Mouse (Mus musculus) stomach, postnatal 0 days (tissue): Measurements from ENCODE around the gene Postn. TPM values are rescaled to one million over a fixed set of nuclear protein-coding genes. Genes with fewer than 3 reads are reported as not detected.

Source experiments
- ATAC-seq: fragments of 200-750 bp; cut with Nextera tagmentation; 2 replicates; pipeline ENCODE4 v1.8.0; 2017; ENCODE audit not compliant: low FRiP score, low TSS enrichment
- DNase-seq: peaks from one replicate; pipeline ENCODE4 v3.0.0-alpha.2; 2016; ENCODE audit warnings: low spot score
- H3K27ac ChIP-seq: fragments of 300-500 bp; sonication (generic); replicated peaks from 2 replicates; pipeline ENCODE4 v1.5.1; 2014; ENCODE audit warnings: mild to moderate bottlenecking, control low read depth
- H3K27me3 ChIP-seq: fragments of 300-500 bp; sonication (generic); 2 replicates; pipeline ENCODE4 v1.6.1; 2014; ENCODE audit warnings: low read length; ENCODE audit not compliant: control insufficient read depth, insufficient read depth
- H3K36me3 ChIP-seq: fragments of 300-500 bp; sonication (generic); 2 replicates; pipeline ENCODE4 v1.6.1; 2014; ENCODE audit warnings: low read length, mixed read lengths; ENCODE audit not compliant: control insufficient read depth, insufficient read depth
- H3K4me1 ChIP-seq: fragments of 300-500 bp; sonication (generic); replicated peaks from 2 replicates; pipeline ENCODE4 v1.6.1; 2014; ENCODE audit warnings: antibody characterized with exemption; ENCODE audit not compliant: control insufficient read depth, insufficient read depth
- H3K4me2 ChIP-seq: fragments of 300-500 bp; sonication (generic); replicated peaks from 2 replicates; pipeline ENCODE4 v1.6.1; 2014; ENCODE audit warnings: low read depth, mild to moderate bottlenecking, control low read depth, moderate library complexity
- H3K4me3 ChIP-seq: fragments of 300-500 bp; sonication (generic); 2 replicates; pipeline ENCODE4 v1.5.1; 2014; ENCODE audit warnings: low read depth, low read length, control low read depth
- H3K9ac ChIP-seq: fragments of 300-500 bp; sonication (generic); 2 replicates; pipeline ENCODE4 v1.6.1; 2014; ENCODE audit warnings: mild to moderate bottlenecking, low read length, control low read depth, mixed read lengths
- H3K9me3 ChIP-seq: fragments of 300-500 bp; sonication (generic); 2 replicates; pipeline ENCODE4 v1.6.1; 2016; ENCODE audit warnings: low read length; ENCODE audit not compliant: control insufficient read depth
- CTCF ChIP-seq: IDR thresholded peaks from 2 replicates; pipeline ENCODE4 v1.5.1; 2016; ENCODE audit warnings: antibody characterized with exemption, low read depth, mild to moderate bottlenecking, moderate library complexity
- EP300 ChIP-seq: optimal IDR thresholded peaks from 2 replicates; pipeline ENCODE3; 2016; ENCODE audit warnings: antibody characterized with exemption
- WGBS: fragments of 180-500 bp; shearing (Covaris S2); extraction: QIAGEN DNeasy Blood & Tissue Kit; methylation state at CpG from one replicate; pipeline ENCODE4 v1.1.7; 2014; 5-methylcytosine and 5-hydroxymethylcytosine counted together
- polyA plus RNA-seq: library from polyadenylated mRNA; unstranded; fragments of >200 nt; fragmentation: Nextera tagmentation; extraction: Ambion mirVana; gene quantifications from 2 replicates; pipeline ENCODE4 v1.2.1, GENCODE M21; 2015

The Postn gene
- polyA plus RNA-seq, 1 experiment from 2014 or later = 102 TPM

DNA sequence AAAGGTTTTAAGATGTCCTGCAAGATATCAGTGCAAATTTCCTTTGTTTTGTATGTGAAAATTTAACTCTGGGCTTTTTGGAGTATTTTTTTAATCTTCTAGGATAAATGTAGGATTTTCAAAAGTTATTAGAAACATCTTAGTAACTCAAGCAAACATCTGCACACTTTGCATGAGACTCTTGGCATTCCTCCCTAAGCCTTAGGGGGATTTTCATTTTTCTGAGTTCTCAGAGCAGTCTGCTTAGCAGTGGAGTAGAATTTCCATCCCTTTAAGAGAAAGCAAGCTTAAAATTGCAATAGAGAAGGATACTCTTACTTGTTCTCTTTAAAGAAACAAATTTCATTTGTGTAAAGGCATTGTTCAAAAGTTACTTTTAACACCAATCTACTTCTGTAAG is 747 bp downstream of the Postn start:
- H3K27ac ChIP-seq = no peak overlapping the region
- TF ChIP-seq CTCF (no peak), EP300 (no peak)
- no peak for DNase-seq
- no peak for ATAC-seq
- no peaks in the 10 kb centered on the region for H3K27me3 ChIP-seq
- H3K4me3 ChIP-seq = peak overlapping the region; percentile 25
- no peak overlapping the region for H3K9ac ChIP-seq
- H3K36me3 ChIP-seq = no peaks in the 10 kb centered on the region
- peak overlapping the region; percentile 40 for H3K4me2 ChIP-seq
- no peaks in the 10 kb centered on the region for H3K4me1 ChIP-seq
- no peaks in the 10 kb centered on the region for H3K9me3 ChIP-seq

DNA sequence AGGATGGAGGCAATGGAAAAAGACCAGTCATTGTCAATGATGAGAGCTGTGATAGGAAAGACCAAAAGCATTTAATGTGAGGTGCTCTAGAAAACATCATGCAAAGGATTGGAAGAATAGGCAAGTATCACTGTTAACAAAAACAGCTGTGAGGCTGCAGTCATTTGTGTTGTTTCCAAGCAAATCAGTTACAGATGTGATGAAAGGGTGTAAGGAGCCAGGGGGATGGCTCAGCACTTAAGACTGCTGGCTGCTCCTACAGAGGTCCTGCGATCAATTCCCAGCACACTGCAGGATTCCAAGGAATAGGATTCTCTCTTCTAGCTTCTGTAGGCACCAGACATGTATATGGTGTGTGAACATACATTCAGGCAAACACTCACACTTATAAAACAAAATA is 10.1 kb downstream of the Postn start:
- H3K36me3 ChIP-seq = 0 out of 2 replicates have a peak, but pooled peaks cover 3% of the 10 kb centered on the region
- no peak overlapping the region for H3K4me3 ChIP-seq
- no peaks in the 10 kb centered on the region for H3K9me3 ChIP-seq
- no peak overlapping the region for H3K27ac ChIP-seq
- ATAC-seq (no peak), DNase-seq (no peak)
- no peaks in the 10 kb centered on the region for H3K4me1 ChIP-seq
- H3K4me2 ChIP-seq = no peak overlapping the region
- H3K9ac ChIP-seq = no peak overlapping the region
- no peaks in the 10 kb centered on the region for H3K27me3 ChIP-seq
- TF ChIP-seq EP300 (no peak), CTCF (no peak)
- WGBS = 72% methylated on average over 1 of the region's 1 CpGs

GRCm38 (mm10) chr3:54372625-54373024 is 11.7 kb downstream of the Postn start:
- 0 out of 2 replicates have a peak, but pooled peaks cover 3% of the 10 kb centered on the region for H3K36me3 ChIP-seq
- DNase-seq = no peak
- no peak overlapping the region for H3K27ac ChIP-seq
- no peaks in the 10 kb centered on the region for H3K27me3 ChIP-seq
- no peak for ATAC-seq
- H3K9me3 ChIP-seq = no peaks in the 10 kb centered on the region
- TF ChIP-seq CTCF (no peak), EP300 (no peak)
- no peak overlapping the region for H3K9ac ChIP-seq
- no peak overlapping the region for H3K4me2 ChIP-seq
- no peaks in the 10 kb centered on the region for H3K4me1 ChIP-seq
- no peak overlapping the region for H3K4me3 ChIP-seq
- WGBS = 67% methylated on average over 6 of the region's 6 CpGs

- H3K27me3 ChIP-seq = no peaks in the 10 kb centered on the region
- ATAC-seq (no peak), DNase-seq (no peak)
- no peak for TF ChIP-seq CTCF
- TF ChIP-seq EP300 = no peak
- no peak overlapping the region for H3K4me2 ChIP-seq
- H3K9me3 ChIP-seq = no peaks in the 10 kb centered on the region
- H3K4me3 ChIP-seq = no peak overlapping the region
- no peak overlapping the region for H3K9ac ChIP-seq
- WGBS = 96% methylated on average over 6 of the region's 6 CpGs
- 0 out of 2 replicates have a peak, but pooled peaks cover 3% of the 10 kb centered on the region for H3K36me3 ChIP-seq
- no peaks in the 10 kb centered on the region for H3K4me1 ChIP-seq
- H3K27ac ChIP-seq = no peak overlapping the region
These were observed 15.1 kb downstream of the Postn start for GRCm38 (mm10) chr3:54376014-54376413.

- DNase-seq (no peak), ATAC-seq (no peak)
- WGBS = 35% methylated on average over 2 of the region's 2 CpGs
- Histone ChIP-seq H3K4me2 (no peak overlapping the region), H3K27ac (no peak overlapping the region), H3K4me3 (no peak overlapping the region), H3K9ac (no peak overlapping the region), H3K27me3 (no peaks in the 10 kb centered on the region), H3K9me3 (no peaks in the 10 kb centered on the region), H3K36me3 (0 out of 2 replicates have a peak, but pooled peaks cover 3% of the 10 kb centered on the region), H3K4me1 (no peaks in the 10 kb centered on the region)
- TF ChIP-seq CTCF (no peak), EP300 (no peak)
These were observed 16.7 kb downstream of the Postn start for GRCm38 (mm10) chr3:54377647-54378046.

- 45% methylated on average over 1 of the region's 1 CpGs for WGBS
- H3K4me1 ChIP-seq = no peaks in the 10 kb centered on the region
- no peaks in the 10 kb centered on the region for H3K27me3 ChIP-seq
- H3K4me3 ChIP-seq = no peak overlapping the region
- DNase-seq = no peak
- 0 out of 2 replicates have a peak, but pooled peaks cover 3% of the 10 kb centered on the region for H3K36me3 ChIP-seq
- no peak for ATAC-seq
- no peaks in the 10 kb centered on the region for H3K9me3 ChIP-seq
- TF ChIP-seq CTCF (no peak), EP300 (no peak)
- H3K4me2 ChIP-seq = no peak overlapping the region
- no peak overlapping the region for H3K27ac ChIP-seq
- H3K9ac ChIP-seq = no peak overlapping the region
These were observed 17.2 kb downstream of the Postn start for GRCm38 (mm10) chr3:54378135-54378534.
